Mouse (Mus musculus) spleen, adult 2 months (tissue): ENCODE measurements at regions not wholly inside any gene's neighbourhood (a gene's known extent, or its start where the extent isn't known, plus 50 kb on each side); places are given as distances from the start of the nearest gene placed in this dataset.
"Not testable (repeated sequence)": the region's sequence is repeated elsewhere in the genome, so short reads cannot be mapped to it uniquely, and the experiment has no call there.

Experiments
- CTCF ChIP-seq: fragments of 200-500 bp; IDR thresholded peaks from 2 replicates; pipeline ENCODE4 v1.5.1; 2011; ENCODE audit warnings: mild to moderate bottlenecking, inconsistent platforms; ENCODE audit not compliant: insufficient read depth, insufficient read length, insufficient replicate concordance; ENCODE audit errors: extremely low read depth
- POLR2A ChIP-seq: fragments of 200-500 bp; IDR thresholded peaks from 2 replicates; pipeline ENCODE4 v1.6.1; 2011; ENCODE audit warnings: low read depth, low read length, inconsistent platforms

DNA sequence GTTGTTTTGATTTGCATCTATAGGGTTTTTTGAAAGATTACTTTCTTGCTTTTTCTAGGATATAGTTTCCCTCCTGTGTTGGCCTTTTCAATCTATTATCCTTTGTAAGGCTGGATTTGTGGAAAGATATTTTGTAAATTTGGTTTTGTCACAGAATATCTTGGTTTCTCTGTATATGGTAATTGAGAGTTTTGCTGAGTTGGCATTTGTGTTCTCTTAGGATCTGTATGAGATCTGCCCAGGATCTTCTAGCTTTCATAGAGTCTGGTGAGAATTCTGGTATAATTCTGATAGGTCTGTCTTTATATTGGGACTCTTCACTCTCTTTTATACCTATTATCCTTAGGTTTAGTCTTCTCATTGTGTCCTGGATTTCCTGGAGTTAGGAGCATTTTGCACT lies 68.4 kb upstream of the Samd3 start:
- not testable (repeated sequence) for TF ChIP-seq CTCF, POLR2A
